Mouse (Mus musculus) liver (tissue): ENCODE results near the gene Lrrc36.

Experiments used
- DNase-seq: peaks from one replicate; pipeline ENCODE4 v3.0.0-alpha.2; 2020; ENCODE audit warnings: mixed read lengths

Lrrc36 gene

DNA sequence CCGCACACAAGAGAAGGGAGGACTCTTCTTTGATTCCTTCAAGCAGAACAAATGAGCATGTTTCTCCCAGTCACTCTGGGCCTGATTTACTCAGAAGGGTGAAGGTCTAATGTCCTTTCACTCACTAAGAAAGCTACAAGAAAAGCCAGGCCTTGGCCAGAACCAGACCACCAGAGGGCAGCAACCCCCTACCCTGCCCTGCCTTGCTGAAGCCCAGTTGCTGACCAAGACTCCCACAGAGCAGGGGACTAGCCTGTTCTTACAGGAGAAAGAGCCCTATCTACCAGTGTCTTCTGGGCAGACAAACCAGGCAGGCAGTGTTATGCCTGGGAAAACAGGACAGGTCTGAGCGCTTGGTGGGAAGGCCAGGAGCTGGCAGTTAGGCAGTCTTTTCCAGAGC is 71.0 kb downstream of the Lrrc36 start:
- DNase-seq, result peak; percentile 59

DNA sequence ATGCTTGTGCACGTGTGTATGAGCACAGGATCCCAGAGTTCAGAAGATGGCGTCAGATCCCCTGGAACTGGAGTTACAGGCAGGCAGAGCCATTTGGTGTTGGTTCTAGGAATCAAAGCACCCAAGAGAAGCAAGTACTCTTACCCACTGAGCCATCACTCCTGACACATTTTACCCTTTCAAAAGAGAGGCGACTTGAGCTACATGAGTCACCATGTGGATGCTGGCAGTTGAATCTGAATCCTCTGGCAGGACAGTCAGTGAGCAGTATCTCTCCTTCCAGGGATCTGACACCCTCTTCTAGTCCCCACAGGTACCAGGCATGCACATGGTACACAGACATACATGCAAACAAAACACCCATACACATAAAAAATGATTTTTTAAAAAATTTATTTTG is 74.7 kb downstream of the Lrrc36 start:
- DNase-seq, result no peak

DNA sequence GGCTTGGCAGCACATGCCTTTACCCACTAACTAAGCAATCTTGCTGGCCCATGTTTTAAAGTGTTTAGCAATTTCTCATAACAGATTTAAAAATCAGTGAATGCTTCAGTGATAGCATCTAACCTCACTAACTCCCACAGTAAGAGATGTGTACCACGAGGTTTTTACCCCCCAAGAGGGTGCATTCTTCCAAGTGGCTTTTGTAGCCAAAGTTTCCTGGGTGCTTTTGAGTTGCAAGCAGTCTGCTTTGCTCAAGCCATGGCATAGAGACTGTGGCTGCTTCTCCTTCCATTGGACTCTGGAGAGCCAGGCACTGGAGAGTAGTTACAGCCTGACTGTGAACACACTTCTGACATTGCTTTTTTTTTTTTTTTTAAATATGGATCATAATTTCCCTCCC is 75.9 kb downstream of the Lrrc36 start:
- no peak for DNase-seq

DNA sequence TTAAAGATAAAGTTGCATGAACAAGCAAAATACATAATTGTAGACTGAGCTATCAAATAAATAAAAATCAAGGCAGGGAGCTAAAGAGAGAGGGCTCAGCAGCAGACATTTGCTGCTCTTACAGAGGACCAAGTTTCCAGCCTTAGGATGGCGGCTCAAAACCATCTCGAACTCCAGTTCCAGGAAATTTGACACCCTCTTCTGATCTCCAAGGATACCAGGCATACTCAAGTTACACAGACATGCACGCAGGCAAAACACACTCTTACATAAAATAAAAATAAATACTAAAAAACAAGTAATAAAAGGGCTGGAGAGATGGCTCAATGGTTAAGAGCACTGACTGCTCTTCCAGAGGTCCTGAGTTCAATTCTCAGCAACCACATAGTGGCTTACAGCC is 80.1 kb downstream of the Lrrc36 start:
- no peak for DNase-seq

DNA sequence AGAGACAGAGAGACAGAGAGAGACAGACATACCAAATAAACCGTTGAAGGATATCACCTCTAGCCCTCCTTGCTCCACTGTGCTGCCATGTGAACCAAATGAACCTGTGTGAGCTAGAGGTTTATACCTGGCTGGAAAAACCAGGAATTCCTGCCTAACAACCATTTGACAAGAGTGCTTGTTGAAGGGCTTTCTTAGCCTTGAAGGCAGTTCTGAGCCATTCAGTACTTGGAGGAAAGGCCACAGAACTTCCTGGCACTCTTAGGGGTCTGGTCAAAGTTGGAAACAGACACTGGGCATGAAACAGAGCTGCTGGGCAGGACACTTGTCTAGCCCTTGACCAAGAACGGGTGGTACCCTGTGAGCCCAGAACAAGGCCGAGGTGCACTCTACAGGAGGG is 81.2 kb downstream of the Lrrc36 start:
- DNase-seq, result no peak

DNA sequence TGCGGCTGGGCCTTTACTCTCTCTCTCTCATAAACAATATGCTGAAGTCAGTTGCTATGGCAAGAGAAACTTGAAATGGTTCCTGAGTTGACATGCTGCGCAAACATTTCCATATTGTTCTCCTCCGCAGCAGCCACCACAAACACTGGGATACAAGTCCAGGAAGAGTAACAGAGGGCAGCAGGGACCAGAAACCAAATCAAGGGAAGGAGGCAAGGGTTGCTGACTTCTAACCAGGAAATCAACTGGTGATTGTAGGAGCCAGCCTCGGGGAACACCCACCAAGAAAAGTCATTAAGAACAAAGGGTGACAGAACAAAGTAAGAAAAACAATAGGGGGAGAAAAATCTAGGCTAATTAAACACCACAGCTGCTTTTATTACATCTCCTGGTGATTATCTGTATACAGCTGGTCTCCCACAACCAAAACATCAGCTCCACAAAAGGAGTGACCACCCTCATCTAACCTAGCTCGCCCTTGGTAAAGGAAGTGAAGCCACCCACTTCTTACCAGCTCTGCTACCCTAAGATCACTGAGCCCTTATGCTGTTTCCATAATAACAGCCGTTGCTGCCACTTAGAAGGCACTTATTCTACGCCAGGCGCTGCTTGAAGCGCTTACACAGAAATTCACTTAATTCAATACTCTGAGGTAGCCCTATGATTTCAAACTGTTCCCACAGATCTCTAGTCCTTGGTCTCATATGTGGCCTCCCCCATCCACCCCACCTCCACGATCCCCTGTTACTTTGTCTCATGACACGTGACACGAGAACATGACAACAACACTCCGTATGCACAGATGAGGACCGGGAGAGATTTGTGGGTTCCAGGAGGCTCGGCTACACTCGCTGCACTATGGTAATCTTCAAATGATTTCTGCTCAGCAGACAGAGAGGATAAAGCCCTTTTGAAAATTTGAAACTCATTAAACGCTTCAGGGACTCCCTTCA is 82.3 kb downstream of the Lrrc36 start:
- DNase-seq, result no peak

DNA sequence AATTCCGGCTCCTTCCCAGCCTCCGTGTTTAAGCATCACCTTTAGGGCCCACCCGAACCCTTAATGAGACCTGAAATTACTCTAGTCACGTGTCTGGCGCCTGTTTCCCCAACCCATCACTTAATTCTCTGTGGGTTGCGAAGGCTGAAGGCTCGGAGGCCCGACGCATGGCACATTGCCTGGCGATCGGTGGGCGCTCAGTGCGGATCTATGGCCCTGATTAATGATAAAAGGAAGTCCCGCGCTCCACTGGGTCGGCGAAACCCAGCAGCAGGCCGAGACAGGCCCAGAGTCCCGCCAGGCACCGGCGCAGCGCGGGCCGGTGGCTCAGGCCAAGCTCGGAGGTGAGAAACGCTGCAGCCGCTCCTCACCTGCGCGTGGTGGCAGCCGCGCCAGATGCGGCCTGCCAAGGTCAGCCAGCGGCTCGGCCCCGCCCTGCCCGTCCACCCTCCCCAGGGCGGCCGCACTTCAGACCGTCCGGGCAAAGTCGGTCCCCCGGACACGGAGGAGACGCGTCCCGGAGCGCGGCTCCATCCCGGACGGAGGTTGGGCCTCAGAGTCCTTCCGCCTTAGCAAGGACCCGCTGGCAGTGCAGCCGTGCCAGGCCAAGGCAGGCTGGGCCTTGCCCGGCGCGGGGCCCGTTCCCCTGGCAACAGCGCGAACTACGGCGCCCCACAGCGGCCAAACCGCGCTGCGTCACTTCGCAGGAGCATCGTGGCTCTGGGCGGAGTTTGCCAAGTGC is 83.2 kb downstream of the Lrrc36 start, which contains the start of gene Zdhhc1:
Gene Zdhhc1 (minus strand): TSS at position 464 of the 742 bp plus-strand sequence.
- DNase-seq, result peak; percentile 80

DNA sequence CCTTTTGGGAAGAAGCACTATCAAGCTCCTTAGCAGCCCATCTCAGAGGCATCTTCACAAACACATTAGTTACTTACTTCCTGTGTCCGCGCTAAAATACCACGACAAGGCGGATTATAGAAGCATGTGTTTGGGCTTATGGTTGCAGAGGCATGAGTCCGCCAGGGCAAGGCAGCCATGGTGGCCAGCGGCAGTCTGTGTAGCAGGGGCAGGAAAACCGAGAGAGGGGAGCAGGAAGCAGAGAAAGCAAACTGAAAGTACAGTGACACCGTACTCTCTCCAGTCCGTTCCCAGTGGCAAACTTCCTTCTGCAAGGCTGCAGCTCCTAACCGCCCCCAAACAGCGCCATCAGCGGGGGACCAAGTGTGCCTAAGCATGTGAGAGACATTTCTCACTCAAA is 86.4 kb downstream of the Lrrc36 start:
- DNase-seq, result no peak

DNA sequence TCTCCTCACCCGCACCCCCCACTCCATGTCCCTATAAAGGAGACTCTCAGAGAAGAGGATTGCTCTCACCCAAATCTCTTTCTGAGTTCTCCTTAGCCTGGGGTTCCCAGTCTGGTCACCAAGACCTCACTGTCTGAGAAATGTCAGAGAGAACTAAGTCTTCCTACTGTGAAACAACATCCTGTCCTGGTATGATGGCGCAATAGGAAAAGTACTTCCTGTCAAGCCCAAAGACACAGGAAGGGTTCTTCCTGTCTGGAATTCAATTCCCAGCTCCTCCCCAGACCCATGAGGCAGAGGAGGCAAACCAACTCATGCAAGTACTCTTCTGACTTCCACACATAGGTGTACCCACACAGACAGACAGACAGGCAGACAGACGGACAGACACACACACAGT is 91.2 kb downstream of the Lrrc36 start:
- no peak for DNase-seq

DNA sequence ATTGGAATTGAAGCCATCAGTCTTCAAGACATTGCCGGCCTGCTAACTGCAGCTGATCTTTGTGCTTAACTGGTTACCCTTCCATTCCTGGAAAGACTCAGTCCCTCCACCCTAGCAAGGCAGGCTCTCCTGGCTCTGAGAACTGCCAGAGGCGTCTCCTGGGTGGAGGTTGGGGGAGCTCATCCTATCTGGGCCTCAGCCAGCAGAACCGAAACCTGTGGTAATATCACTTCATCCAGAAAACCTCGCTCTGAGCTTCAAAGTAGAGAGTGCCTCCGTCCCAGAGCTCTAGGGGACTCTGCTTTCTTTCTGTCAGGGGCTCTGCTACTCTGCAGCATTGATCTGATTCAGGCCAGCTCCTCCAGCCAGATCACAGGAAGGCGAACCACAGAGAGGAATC is 93.6 kb downstream of the Lrrc36 start:
- no peak for DNase-seq

DNA sequence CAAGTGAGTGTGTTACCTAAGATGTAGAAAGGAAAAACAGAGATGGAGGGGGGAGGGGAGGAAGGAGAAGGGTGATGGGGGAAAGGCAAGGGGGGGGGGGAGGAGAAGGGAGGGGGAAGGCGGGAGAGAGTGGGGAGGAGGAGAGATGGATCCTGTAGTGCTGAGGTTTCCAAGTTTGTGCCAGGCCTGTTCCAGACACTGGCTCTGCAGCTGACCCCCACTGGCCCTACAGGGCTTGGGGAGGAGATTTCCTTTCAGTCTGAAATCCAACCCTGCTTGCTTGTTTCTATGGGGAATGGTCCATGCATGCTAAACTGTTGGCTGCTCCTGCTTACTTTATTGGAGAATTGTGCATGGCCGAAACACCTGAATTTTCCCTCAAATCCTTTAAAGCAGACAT is 95.4 kb downstream of the Lrrc36 start:
- no peak for DNase-seq

DNA sequence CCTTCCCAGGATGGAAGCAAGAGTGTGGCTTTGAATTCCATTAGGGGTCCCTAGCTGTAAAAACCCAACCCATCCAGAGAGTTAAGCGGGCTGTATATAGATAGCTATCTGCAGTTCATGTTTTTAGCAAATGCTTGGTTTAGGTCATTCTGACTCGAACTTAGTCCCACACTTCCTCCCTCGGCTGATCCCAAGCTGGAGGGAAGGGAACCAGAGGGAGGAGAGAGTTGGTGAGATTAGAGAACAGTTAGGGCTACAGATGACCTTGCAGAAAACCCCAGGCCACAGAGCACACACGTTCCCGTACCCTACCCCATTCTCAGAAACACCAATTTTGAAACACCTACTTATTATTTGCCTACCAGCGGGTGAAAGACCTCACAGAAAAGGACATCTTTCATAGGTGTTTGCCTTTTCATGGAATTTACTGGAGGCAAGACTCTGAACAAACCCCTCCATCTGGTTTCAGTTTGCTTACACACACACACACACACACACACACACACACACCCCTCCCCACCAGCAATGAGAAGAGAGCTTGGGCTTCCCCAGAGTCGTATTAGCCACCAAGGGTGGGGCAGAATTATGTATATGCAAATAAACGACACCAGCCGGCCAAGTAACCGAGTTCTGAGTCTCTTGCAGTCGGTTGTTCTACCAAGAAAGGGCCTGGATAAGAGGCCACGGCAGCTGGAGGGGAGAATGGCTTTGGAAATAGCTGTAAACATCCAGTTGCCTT is 96.8 kb downstream of the Lrrc36 start:
- no peak for DNase-seq
